Mouse (Mus musculus): ENCODE measurements around the gene Skida1. TPM values are rescaled to one million over a fixed set of nuclear protein-coding genes. Genes with fewer than 3 reads are reported as not detected.

Skida1 gene
- total RNA-seq, 1 experiment from 2014 or later = 0.23 TPM

- ATAC-seq (ENCODE audit: extremely low read depth, insufficient number of reproducible peaks, low FRiP score, poor library complexity, severe bottlenecking) = peak; percentile 77
These were observed 21.3 kb downstream of the Skida1 start for GRCm38 (mm10) chr2:18027448-18028139.

GRCm38 (mm10) chr2:18026116-18026947 is 22.5 kb downstream of the Skida1 start:
- no peak for ATAC-seq (ENCODE audit: extremely low read depth, insufficient number of reproducible peaks, low FRiP score, poor library complexity, severe bottlenecking)

- ATAC-seq (ENCODE audit: extremely low read depth, insufficient number of reproducible peaks, low FRiP score, poor library complexity, severe bottlenecking) = no peak
These were observed 23.1 kb downstream of the Skida1 start for GRCm38 (mm10) chr2:18025781-18026115.

GRCm38 (mm10) chr2:18025116-18025515 is 23.7 kb downstream of the Skida1 start:
- ATAC-seq (ENCODE audit: extremely low read depth, insufficient number of reproducible peaks, low FRiP score, poor library complexity, severe bottlenecking) = no peak

- ATAC-seq (ENCODE audit: extremely low read depth, insufficient number of reproducible peaks, low FRiP score, poor library complexity, severe bottlenecking) = no peak
These were observed 26.0 kb downstream of the Skida1 start for GRCm38 (mm10) chr2:18022886-18023285.

- no peak for ATAC-seq (ENCODE audit: extremely low read depth, insufficient number of reproducible peaks, low FRiP score, poor library complexity, severe bottlenecking)
These were observed 29.7 kb downstream of the Skida1 start for GRCm38 (mm10) chr2:18019122-18019521.

- no peak for ATAC-seq (ENCODE audit: extremely low read depth, insufficient number of reproducible peaks, low FRiP score, poor library complexity, severe bottlenecking)
These were observed 31.5 kb downstream of the Skida1 start for GRCm38 (mm10) chr2:18017321-18017720.

- no peak for ATAC-seq (ENCODE audit: extremely low read depth, insufficient number of reproducible peaks, low FRiP score, poor library complexity, severe bottlenecking)
These were observed 32.2 kb downstream of the Skida1 start for GRCm38 (mm10) chr2:18016639-18017038.

- ATAC-seq (ENCODE audit: extremely low read depth, insufficient number of reproducible peaks, low FRiP score, poor library complexity, severe bottlenecking) = no peak
These were observed 33.3 kb downstream of the Skida1 start for GRCm38 (mm10) chr2:18015581-18015980.

GRCm38 (mm10) chr2:18012866-18013265 is 36.0 kb downstream of the Skida1 start:
- ATAC-seq (ENCODE audit: extremely low read depth, insufficient number of reproducible peaks, low FRiP score, poor library complexity, severe bottlenecking) = no peak

GRCm38 (mm10) chr2:18011226-18011625 is 37.6 kb downstream of the Skida1 start:
- no peak for ATAC-seq (ENCODE audit: extremely low read depth, insufficient number of reproducible peaks, low FRiP score, poor library complexity, severe bottlenecking)

GRCm38 (mm10) chr2:18005137-18005536 is 43.7 kb downstream of the Skida1 start:
- ATAC-seq (ENCODE audit: extremely low read depth, insufficient number of reproducible peaks, low FRiP score, poor library complexity, severe bottlenecking) = no peak

GRCm38 (mm10) chr2:18004286-18004685 is 44.6 kb downstream of the Skida1 start:
- ATAC-seq (ENCODE audit: extremely low read depth, insufficient number of reproducible peaks, low FRiP score, poor library complexity, severe bottlenecking) = no peak

- no peak for ATAC-seq (ENCODE audit: extremely low read depth, insufficient number of reproducible peaks, low FRiP score, poor library complexity, severe bottlenecking)
These were observed 46.5 kb downstream of the Skida1 start for GRCm38 (mm10) chr2:18002306-18002705.

GRCm38 (mm10) chr2:17996858-17997257 is 52.0 kb downstream of the Skida1 start, which contains the start of gene H2al2a:
TSS of gene H2al2a (minus strand) at chr2:17996958.
- ATAC-seq (ENCODE audit: extremely low read depth, insufficient number of reproducible peaks, low FRiP score, poor library complexity, severe bottlenecking) = no peak

Other genes starting within 250 kb of the Skida1 start
- gene H2al2a, start 52.1 kb downstream of the Skida1 start, total RNA-seq (2017) = not detected in 2 replicates
- 0.12 TPM in 1 of 2 replicates, not detected in the other for gene A930004D18Rik, start 11.3 kb downstream of the Skida1 start, total RNA-seq (2017)
- 84.6 and 95.8 TPM in 2 replicates for gene Mllt10, start 6.2 kb upstream of the Skida1 start, total RNA-seq (2017)